Mouse (Mus musculus) kidney, postnatal 36 days (tissue): ENCODE data around the gene Msmp.
A peak's percentile ranks its signal among the peaks of the same experiment; 100 is the strongest.
"Not testable (repeated sequence)": the region's sequence is repeated elsewhere in the genome, so short reads cannot be mapped to it uniquely, and the experiment has no call there.

Source experiments
- DNase-seq, 2 experiments: peaks; one replicate each; pipeline ENCODE4 v3.0.0; 2021 to 2022; ENCODE audit warnings: mixed read lengths in 2 of 2

Msmp gene

DNA sequence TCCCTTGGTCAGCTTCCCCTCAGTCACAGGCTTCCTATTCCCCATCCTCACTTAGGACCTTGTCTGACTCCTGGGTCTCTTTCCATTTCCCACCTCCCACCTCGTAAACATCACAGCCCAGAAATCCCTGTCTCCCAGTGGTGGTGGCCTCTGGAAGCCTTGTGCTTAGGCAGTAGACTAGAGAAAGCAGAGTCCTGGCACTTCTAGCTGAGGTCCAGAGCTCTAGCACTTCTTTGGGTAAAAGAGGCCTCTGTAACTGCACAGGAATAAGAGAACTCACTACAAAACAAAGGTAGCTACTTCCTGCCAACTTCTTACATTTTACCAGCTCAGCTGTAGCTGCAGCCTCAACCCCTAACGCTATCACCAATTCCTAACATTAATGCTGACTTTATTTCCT, 23.3 kb downstream of the Msmp start:
- DNase-seq = no peak

DNA sequence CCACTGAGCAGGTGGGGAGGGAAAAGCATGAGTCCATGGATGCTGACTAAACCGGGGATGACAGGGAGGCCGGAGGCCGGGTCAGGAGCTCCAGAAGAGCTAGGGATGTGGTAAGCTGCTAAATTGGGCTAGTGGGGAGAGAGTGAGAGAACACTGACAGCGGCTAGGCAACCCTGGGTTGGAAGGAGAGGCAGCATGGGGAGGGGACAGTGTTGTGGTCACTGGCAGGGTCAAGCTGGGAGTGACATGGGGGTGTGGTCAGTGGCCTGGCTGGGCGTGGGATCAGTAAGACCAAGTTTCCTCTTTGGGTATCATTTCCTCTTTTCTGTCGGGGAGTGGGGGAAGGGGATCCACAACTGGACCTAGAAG, 24.1 kb downstream of the Msmp start:
- peak; percentile 72 to 75 for DNase-seq

DNA sequence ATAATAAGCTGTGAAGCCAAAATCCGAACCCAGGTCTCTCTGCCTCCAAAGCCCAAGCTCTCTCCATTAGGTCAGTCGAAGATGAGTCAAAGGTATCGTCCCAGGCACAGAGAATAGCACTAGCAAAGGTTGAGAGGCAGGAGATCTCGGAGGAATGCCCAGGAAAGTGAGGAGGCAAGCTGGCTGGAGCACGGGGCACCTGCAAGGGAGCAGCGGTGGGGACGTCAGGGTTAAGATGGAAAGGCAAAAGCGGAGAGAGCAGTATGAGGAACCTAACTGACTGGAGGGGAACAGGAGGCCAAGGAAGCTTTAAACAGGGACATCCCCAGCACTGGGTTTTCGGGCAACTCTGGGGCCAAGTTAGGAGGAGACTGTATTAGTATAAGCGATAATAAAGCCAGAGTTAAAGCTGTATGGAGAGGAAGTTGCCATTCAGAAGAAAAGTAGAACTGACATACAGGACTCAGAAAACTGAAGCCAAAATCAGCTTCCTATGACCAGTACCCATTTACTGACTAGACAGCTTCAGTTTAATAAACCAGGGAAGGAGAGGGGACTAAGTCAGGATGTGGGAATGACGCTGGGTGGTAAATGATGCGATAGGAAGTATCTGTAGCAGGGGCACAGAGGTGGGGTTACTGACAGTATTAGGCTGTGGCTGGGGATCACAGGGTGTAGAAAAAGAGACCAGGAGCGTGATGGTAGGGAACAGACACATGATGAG, 24.6 kb downstream of the Msmp start:
- DNase-seq = peak in 1 of 2 experiments; percentile 22

DNA sequence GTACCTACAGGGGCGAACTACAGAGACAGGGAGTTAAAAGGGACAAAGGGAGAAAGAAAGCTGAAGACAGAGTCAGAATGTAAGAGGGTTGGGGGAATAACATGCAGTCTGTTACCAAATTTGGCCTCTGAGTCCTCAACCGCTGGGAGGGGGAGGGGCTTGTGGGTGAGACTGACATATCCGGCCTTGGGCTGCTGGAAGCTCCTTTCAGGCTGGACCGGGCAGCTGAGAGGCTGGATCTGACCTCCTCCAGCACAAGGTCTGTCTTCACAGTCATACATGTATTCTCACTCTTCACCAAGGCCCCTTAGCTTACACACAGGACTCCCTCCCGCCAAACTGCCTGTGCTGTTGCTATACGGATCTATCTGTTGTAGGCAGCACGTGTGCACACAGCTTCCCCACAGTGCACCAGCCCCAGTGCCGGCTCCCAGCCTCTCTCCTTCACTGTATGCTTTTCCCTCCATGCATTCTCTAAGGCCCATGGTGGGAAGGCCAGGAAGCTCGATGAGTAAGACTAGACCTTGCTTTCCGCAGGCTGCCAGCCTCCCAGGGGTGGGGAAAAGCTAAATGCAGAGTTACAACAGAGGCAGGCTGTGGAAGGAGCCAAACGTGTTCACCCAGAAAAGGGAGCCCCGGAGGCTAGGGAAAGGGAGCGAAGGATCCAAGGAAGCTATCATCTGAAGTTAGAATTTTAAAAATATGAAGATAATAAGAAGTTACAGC, 25.5 kb downstream of the Msmp start:
- DNase-seq = peak; percentile 85 to 89

DNA sequence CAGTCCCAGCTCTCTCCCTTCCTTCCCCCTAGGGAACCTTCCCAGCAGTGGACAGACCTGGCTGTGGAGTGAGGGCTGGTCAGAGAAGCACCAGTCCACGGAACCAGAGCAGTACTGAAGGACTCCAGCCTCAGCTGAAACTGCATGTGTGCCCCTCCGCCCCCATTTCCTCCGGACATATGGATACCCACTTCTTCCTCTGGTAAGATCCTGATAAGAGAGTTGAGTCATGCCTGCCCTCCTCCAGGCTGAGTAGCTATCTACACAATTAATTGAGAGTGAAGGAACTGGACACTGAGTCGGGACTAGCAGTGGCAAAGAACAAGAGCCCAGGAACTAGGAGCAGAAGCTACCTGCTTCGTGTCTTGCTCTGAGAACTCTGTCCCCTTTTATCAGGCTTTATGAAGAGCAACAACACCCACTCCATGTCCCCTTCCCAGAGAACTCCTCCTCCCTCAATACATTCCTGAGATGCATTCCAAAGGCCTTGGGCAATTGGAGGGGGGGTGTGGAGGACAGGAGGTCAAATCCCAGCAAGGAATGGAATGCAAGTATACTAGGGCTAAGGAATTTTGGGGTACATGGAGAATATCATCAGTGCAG, 26.2 kb downstream of the Msmp start:
- peak; percentile 67 to 78 for DNase-seq

DNA sequence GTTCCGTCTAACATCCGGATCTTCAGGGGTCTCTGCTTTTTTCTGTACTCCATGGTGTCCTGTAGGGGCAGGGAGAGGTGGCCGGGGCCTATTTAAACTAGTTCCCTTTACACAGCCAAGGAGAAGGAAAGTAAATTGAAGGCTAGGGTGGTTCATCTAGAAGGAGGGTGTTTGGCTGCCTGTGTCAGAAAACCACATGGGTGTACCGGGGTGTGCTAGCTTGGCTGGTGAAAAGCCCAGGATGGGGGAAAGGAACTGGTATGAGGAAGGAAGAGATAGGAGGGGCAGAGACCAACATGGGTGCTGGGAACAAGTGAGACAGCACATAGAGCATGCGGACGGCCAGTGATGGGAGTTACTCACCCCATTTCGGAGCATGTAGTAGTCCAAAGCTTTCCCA, 28.4 kb downstream of the Msmp start:
- no peak for DNase-seq

DNA sequence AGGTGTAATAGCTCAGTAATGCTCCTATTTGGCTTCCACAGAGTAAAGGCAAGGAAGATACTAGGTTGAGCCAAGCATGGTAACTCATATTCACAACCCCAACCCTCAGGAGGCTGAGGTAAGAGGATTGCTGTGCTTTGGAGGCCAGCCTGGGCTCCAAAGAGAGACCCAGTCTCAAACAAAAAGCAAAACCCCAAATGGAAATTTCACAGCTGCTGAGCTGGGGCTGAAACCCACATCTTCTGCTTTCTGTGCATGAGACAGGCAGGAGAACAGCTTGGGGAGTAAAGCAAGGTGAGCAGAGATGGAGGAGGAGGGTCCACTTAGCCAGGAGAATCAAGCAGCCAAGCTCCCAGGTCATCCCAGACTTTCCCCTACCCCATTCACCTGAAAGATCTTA, 30.4 kb downstream of the Msmp start:
- no peak for DNase-seq

DNA sequence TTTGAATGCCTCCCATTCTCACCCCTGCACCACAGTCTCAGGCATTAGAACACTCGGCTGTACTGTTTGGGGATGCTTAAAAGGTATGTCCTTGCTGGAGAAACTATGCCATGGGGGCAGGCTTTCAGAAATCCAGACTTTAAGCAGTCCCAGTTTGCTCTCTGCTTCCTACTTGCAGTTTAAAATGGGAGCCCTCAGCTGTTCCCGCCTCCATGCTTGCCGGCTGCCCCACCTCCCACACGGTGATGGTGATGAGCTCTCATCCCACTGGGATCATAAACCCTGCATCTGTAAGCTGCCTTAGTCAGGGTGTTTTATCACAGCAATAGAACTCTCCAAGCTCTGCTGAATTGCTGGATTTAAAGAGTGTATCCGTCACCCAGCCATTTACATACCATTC, 31.9 kb downstream of the Msmp start:
- DNase-seq = no peak

DNA sequence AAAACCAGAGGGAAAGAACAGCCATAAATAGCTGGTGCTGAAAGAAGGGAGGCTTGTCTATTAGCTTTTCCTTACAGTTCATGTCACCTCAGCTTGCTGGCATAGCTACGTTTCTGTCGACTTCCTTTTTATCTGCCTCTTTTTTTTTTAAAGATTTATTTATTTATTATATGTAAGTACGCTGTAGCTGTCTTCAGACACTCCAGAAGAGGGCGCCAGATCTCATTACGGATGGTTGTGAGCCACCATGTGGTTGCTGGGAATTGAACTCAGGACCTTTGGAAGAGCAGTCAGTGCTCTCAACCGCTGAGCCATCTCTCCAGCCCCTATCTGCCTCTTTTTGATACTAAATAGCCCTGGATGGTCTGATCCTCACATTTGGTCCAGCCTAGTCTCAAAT, 32.4 kb downstream of the Msmp start:
- DNase-seq = not testable (repeated sequence)

DNA sequence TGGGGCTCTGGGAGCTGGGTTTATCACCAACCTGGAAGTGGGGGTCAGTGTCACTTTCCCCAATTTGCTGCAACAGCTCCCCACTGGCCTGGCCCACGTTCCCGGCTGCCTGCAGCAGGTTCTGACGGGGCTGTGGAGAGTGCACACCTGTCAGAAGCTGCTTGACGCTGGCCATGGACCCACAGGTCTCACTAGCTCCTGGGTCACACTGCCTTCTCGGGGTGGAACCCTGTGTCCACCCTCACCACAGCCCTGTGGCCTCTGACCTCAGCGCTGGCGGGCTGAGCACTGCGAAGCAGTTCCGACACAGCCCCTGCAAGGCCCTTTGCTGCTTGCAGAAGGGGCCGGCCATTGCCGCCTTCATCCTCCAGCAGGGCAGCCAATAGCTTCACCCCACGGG, 35.2 kb downstream of the Msmp start:
- DNase-seq = no peak

DNA sequence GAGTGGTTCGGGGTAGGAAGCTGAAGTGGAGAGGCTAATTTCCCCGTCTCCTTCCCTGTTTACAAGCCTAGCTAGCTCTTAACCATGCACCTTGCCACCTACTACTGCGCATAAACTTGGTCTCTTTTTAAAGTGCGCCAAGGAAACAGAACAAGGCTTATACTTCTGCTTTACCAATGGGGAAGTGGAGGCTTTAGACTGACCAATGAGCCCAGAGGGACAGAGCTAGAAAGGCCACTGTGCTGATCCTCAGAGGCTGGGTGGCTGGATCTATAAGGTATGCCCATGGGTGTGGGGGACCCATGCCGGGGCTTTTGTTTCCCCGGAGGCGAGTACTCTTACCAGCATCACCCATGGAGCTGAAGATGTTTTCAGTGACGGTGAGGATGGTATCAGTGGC, 37.1 kb downstream of the Msmp start:
- DNase-seq = no peak

DNA sequence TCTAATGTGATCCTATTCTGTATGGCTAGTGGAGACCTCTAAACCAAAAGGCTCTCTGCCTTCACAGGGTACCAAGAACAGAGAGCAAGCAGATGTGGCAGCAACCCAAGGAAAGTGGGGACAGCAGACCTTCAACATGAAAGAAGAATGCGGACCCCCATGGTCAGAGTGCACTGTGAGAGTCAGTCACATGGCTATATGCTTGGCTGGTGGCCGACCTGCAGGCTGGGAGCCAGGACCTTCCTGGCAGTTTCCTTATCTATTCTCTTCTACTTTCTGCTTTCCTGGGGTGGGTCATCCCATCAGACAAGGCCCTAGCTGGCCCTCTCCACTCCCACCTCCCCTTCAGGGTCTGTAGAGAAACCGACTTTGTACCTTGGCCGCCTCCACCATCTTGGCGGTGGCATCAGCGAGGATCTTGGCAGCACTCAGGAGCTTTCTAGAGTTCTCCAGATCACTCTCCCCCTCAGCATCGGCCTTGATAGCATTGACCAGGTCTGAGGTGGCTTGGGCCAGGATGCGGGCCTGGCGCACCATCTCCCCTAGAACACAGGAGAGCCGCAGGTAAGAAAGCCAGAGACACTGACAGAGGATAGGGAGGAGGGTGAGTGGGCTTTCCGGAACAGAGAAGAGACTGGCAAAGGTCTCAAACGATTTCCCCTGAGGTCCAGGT, 37.8 kb downstream of the Msmp start:
- peak; percentile 67 to 69 for DNase-seq

DNA sequence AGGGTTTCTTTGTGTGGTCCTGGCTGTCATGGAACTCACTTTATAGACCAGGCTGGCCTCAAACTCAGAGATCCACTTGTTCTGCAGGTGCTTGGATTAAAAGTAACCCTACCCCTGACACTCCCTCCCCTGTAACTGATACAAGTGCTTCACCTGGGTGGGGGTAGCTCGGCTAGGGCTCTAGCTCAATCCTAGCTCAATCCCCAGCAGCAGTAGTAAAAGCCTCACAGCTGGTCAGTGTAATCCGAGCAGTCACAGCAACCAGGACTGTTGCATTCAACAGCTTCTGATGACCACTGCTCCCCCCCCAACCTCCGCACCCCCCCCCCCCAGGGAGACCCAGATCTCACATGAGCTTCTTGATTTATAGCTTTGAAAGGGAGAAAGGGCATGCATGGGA, 42.2 kb downstream of the Msmp start:
- DNase-seq = no peak

DNA sequence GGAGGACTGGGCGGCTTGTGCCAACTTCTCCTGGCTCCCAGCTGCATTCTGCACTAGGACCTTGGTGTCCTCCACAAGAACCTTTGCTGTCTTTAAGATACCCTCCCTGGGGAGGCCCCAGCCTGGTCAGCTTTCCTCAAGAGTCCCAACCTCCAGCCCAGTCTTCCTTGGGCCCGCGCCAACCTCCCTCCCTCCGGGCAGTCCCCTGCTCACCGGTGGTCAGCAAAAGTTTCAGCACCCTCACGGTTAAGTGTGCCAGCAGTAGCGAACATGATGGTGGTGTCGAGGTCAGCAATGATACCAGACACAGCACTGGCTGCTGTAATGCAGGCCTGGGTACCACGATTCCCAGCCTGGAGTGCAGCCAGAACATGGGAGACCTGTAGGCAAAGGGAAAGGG, 48.3 kb downstream of the Msmp start:
- no peak for DNase-seq

DNA sequence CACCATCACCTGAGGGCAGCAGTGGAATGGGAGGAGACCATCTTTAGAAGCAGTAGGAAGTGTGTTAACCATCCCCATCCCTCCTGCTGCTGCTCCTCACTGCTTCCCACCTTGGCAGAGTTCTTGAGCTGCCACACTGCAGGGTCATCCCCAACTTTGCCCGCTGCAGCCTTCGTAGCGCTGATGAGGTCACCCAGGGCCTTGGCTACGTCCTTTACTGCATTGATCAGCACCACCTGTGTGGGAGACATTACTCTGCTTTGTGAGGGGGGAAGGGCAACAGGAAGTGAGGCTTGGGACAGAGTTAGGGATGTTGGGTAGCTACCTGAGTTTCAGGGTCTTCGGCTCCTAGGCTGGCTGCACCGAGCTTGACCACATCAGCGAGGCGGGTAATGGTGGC, 48.7 kb downstream of the Msmp start:
- no peak for DNase-seq

DNA sequence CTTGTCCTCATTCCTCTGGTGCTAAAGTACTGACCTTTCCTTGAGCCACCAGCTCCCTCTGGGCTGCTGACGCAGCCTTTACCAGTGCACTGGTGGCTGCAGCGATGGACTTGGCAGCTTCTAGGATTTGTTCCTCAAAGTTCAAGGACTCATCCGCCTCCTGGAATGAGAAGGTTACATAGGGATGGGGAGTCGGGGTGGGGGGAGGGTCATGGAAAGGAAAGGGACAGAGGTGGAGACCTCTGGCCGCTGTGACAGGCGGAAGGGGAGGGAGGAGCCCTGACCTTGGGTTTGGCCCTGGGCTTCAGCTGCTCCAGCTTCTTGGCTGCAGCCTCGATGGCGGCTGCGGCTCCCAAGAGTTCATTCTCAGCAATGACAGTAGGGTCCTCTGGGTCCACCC, 51.0 kb downstream of the Msmp start:
- DNase-seq = peak; percentile 55 to 56
